18 mouse cellular contexts compared by ENCODE assay signal in genomic region chr17:58363582-58364267, GRCm38 (mm10).
DNase-seq lines count a peak whose midpoint lies in the region; ATAC-seq and TF ChIP-seq lines count a peak whose summit lies in the region.
"Had no signal": no experiment of that assay in that cellular context is flagged by ENCODE, and none has a peak within 500 bp of the region (broad histone marks: within the 10 kb centered on the region; RNA-seq: fewer than 3 reads in every experiment).

No protein-coding gene starts in this region.

- no peak overlapping the region for H3K4me2 ChIP-seq in hindbrain, embryonic 11.5 days (replicated peaks; ENCODE audit: low read depth, low read length)
- no peak overlapping the region for H3K4me2 ChIP-seq in hindbrain, postnatal 0 days (ENCODE audit: low read depth, low read length)
- H3K4me2 ChIP-seq in midbrain, embryonic 12.5 days (replicated peaks): no peak overlapping the region
- H3K4me2 ChIP-seq in neural tube, embryonic 11.5 days (ENCODE audit: low read depth): no peak overlapping the region
- H3K4me2 ChIP-seq: embryonic facial prominence, embryonic 12.5 days; forebrain, embryonic 15.5 days; heart, embryonic 11.5 days; heart, embryonic 15.5 days; hindbrain, embryonic 14.5 days had no signal

- H3K4me3 ChIP-seq in hindbrain, embryonic 11.5 days (ENCODE audit: low read depth, low read length): no peak overlapping the region
- H3K4me3 ChIP-seq in hindbrain, postnatal 0 days (ENCODE audit: low read length): no peak overlapping the region
- no peak overlapping the region for H3K4me3 ChIP-seq in midbrain, embryonic 12.5 days
- no peak overlapping the region for H3K4me3 ChIP-seq in midbrain, embryonic 10.5 days
- no peak overlapping the region for H3K4me3 ChIP-seq in neural tube, embryonic 11.5 days (ENCODE audit: low read depth, low read length)
- H3K4me3 ChIP-seq: embryonic facial prominence, embryonic 12.5 days; forebrain, embryonic 15.5 days; heart, adult 2 months; heart, embryonic 15.5 days had no signal

- no peak overlapping the region for H3K9ac ChIP-seq in hindbrain, embryonic 11.5 days (ENCODE audit: low read depth, low read length)
- no peak overlapping the region for H3K9ac ChIP-seq in hindbrain, postnatal 0 days (replicated peaks; ENCODE audit: low read length)
- no peak overlapping the region for H3K9ac ChIP-seq in midbrain, embryonic 12.5 days (replicated peaks)
- H3K9ac ChIP-seq in neural tube, embryonic 11.5 days (ENCODE audit: low read length): no peak overlapping the region
- H3K9ac ChIP-seq: embryonic facial prominence, embryonic 12.5 days; forebrain, embryonic 15.5 days; heart, embryonic 15.5 days; hindbrain, embryonic 14.5 days had no signal

- no peak overlapping the region for H3K27ac ChIP-seq in hindbrain, embryonic 11.5 days (ENCODE audit: low read depth, low read length)
- no peak overlapping the region for H3K27ac ChIP-seq in hindbrain, postnatal 0 days
- H3K27ac ChIP-seq in midbrain, embryonic 12.5 days (replicated peaks): no peak overlapping the region
- H3K27ac ChIP-seq in midbrain, embryonic 10.5 days (replicated peaks): no peak overlapping the region
- no peak overlapping the region for H3K27ac ChIP-seq in neural tube, embryonic 11.5 days (ENCODE audit: low read depth, low read length)
- H3K27ac ChIP-seq: embryonic facial prominence, embryonic 12.5 days; forebrain, embryonic 15.5 days; heart, adult 2 months; heart, embryonic 15.5 days; hindbrain, embryonic 14.5 days had no signal

- H3K4me1 ChIP-seq in hindbrain, embryonic 11.5 days (replicated peaks; ENCODE audit: control insufficient read depth, insufficient read depth, low read length): no peaks in the 10 kb centered on the region
- no peaks in the 10 kb centered on the region for H3K4me1 ChIP-seq in hindbrain, postnatal 0 days (ENCODE audit: insufficient read depth, low read length)
- H3K4me1 ChIP-seq in midbrain, embryonic 12.5 days: no peaks in the 10 kb centered on the region
- no peaks in the 10 kb centered on the region for H3K4me1 ChIP-seq in midbrain, embryonic 10.5 days
- no peaks in the 10 kb centered on the region for H3K4me1 ChIP-seq in neural tube, embryonic 11.5 days (ENCODE audit: control insufficient read depth, insufficient read depth, low read length)
- H3K4me1 ChIP-seq: embryonic facial prominence, embryonic 12.5 days; forebrain, embryonic 15.5 days; heart, embryonic 15.5 days had no signal

- no peaks in the 10 kb centered on the region for H3K27me3 ChIP-seq in hindbrain, embryonic 11.5 days (ENCODE audit: control insufficient read depth, insufficient read depth, low read length)
- H3K27me3 ChIP-seq in hindbrain, postnatal 0 days (ENCODE audit: insufficient read depth, low read length): no peaks in the 10 kb centered on the region
- no peaks in the 10 kb centered on the region for H3K27me3 ChIP-seq in midbrain, embryonic 12.5 days
- H3K27me3 ChIP-seq in midbrain, embryonic 10.5 days (ENCODE audit: low read depth, poor library complexity, severe bottlenecking): no peaks in the 10 kb centered on the region
- H3K27me3 ChIP-seq in neural tube, embryonic 11.5 days (ENCODE audit: control insufficient read depth, insufficient read depth, low read length): no peaks in the 10 kb centered on the region
- H3K27me3 ChIP-seq: embryonic facial prominence, embryonic 12.5 days; forebrain, embryonic 15.5 days; heart, embryonic 15.5 days had no signal

- no peaks in the 10 kb centered on the region for H3K9me3 ChIP-seq in hindbrain, embryonic 11.5 days (ENCODE audit: control insufficient read depth, low read length)
- no peaks in the 10 kb centered on the region for H3K9me3 ChIP-seq in hindbrain, postnatal 0 days (ENCODE audit: low read length)
- no peaks in the 10 kb centered on the region for H3K9me3 ChIP-seq in midbrain, embryonic 12.5 days
- no peaks in the 10 kb centered on the region for H3K9me3 ChIP-seq in midbrain, embryonic 10.5 days (replicated peaks)
- H3K9me3 ChIP-seq in neural tube, embryonic 11.5 days (ENCODE audit: control insufficient read depth, low read length): no peaks in the 10 kb centered on the region
- H3K9me3 ChIP-seq: embryonic facial prominence, embryonic 12.5 days; forebrain, embryonic 15.5 days; heart, embryonic 15.5 days had no signal

- ATAC-seq in hindbrain, embryonic 11.5 days (ENCODE audit: low FRiP score): peak; percentile 54; the same call in 1 of the 2 replicates
- ATAC-seq in hindbrain, postnatal 0 days: no peak
- ATAC-seq in midbrain, embryonic 12.5 days (ENCODE audit: low FRiP score, low read depth): 0 out of 2 replicates have a peak, but pooled peaks have one; percentile 49
- peak; percentile 51 for ATAC-seq in neural tube, embryonic 11.5 days (ENCODE audit: insufficient read depth, low FRiP score, low TSS enrichment)
- ATAC-seq in frontal cortex, adult (ENCODE audit: low TSS enrichment): no peak
- ATAC-seq: forebrain, embryonic 15.5 days had no signal

- no peaks in the 10 kb centered on the region for H3K36me3 ChIP-seq in hindbrain, embryonic 11.5 days (ENCODE audit: control insufficient read depth, insufficient read depth, low read length)
- H3K36me3 ChIP-seq in hindbrain, postnatal 0 days (ENCODE audit: insufficient read depth, low read length): no peaks in the 10 kb centered on the region
- no peaks in the 10 kb centered on the region for H3K36me3 ChIP-seq in midbrain, embryonic 12.5 days
- H3K36me3 ChIP-seq in midbrain, embryonic 10.5 days: no peaks in the 10 kb centered on the region
- no peaks in the 10 kb centered on the region for H3K36me3 ChIP-seq in neural tube, embryonic 11.5 days (ENCODE audit: control insufficient read depth, insufficient read depth, low read length)
- H3K36me3 ChIP-seq: embryonic facial prominence, embryonic 12.5 days; forebrain, embryonic 15.5 days; heart, embryonic 15.5 days had no signal

- no peak for TF ChIP-seq CTCF in hindbrain, postnatal 0 days (IDR thresholded peaks at IDR 0.05; ENCODE audit: low read depth)

- 69% methylated on average over 4 of the region's 4 CpGs for WGBS in hindbrain, embryonic 11.5 days
- WGBS in hindbrain, postnatal 0 days: 74% methylated on average over 4 of the region's 4 CpGs
- 83% methylated on average over 4 of the region's 4 CpGs for WGBS in midbrain, embryonic 12.5 days
- 77% methylated on average over 4 of the region's 4 CpGs for WGBS in midbrain, embryonic 10.5 days
- 57% methylated on average over 4 of the region's 4 CpGs for WGBS in neural tube, embryonic 11.5 days

- no peak for DNase-seq in hindbrain, embryonic 11.5 days (ENCODE audit: low spot score)
- DNase-seq in hindbrain, postnatal 0 days (ENCODE audit: low spot score): no peak
- DNase-seq in midbrain, embryonic 10.5 days (ENCODE audit: low spot score): no peak
- no peak for DNase-seq in neural tube, embryonic 11.5 days (ENCODE audit: low spot score)
- DNase-seq: adrenal gland, adult 2 months; adrenal gland, postnatal 25 days; cerebellum, adult 2 months; cerebellum, postnatal 25 days; gastrocnemius, postnatal 14 days; heart, adult 2 months; heart, postnatal 14 days had no signal

Comparison
In these comparisons a context has a peak if more than half of its experiments do, and no peak if none do; other contexts are left out.
1. ATAC-seq: peak in hindbrain, embryonic 11.5 days (single experiment), midbrain, embryonic 12.5 days (single experiment) and neural tube, embryonic 11.5 days (single experiment); none in hindbrain, postnatal 0 days (single experiment) and frontal cortex, adult (single experiment).